Mouse (Mus musculus): ENCODE results near the gene Celf5. TPM values are rescaled to one million over a fixed set of nuclear protein-coding genes. Genes with fewer than 3 reads are reported as not detected.

The Celf5 gene
- polyA plus RNA-seq, 1 experiment from 2014 or later: 46.6 TPM

GRCm38 (mm10) chr10:81467670-81468235 lies 14.8 kb downstream of the Celf5 start:
- DNase-seq (ENCODE audit: low spot score): no peak
- Histone ChIP-seq H3K9me3 (ENCODE audit: control insufficient read depth, low read length) (no peaks in the 10 kb centered on the region), H3K9ac (no peak overlapping the region), H3K4me2 (replicated peaks) (no peak overlapping the region), H3K4me1 (replicated peaks; ENCODE audit: control insufficient read depth, insufficient read depth, low read length) (peaks cover 27% of the 10 kb centered on the region), H3K4me3 (replicated peaks; ENCODE audit: low read length) (no peak overlapping the region), H3K27me3 (ENCODE audit: control insufficient read depth, insufficient read depth, low read length) (peaks cover 29% of the 10 kb centered on the region), H3K27ac (no peak overlapping the region), H3K36me3 (replicated peaks; ENCODE audit: control insufficient read depth, insufficient read depth) (peaks cover 63% of the 10 kb centered on the region)
- ATAC-seq (ENCODE audit: low FRiP score): no peak
- 88% methylated on average over 16 of the region's 16 CpGs for WGBS

GRCm38 (mm10) chr10:81466881-81467280 lies 15.6 kb downstream of the Celf5 start:
- Histone ChIP-seq H3K36me3 (replicated peaks; ENCODE audit: control insufficient read depth, insufficient read depth) (peaks cover 71% of the 10 kb centered on the region), H3K4me1 (replicated peaks; ENCODE audit: control insufficient read depth, insufficient read depth, low read length) (peaks cover 18% of the 10 kb centered on the region), H3K27me3 (ENCODE audit: control insufficient read depth, insufficient read depth, low read length) (peaks cover 37% of the 10 kb centered on the region), H3K4me3 (replicated peaks; ENCODE audit: low read length) (no peak overlapping the region), H3K27ac (no peak overlapping the region), H3K4me2 (replicated peaks) (no peak overlapping the region), H3K9me3 (ENCODE audit: control insufficient read depth, low read length) (no peaks in the 10 kb centered on the region), H3K9ac (no peak overlapping the region)
- DNase-seq (ENCODE audit: low spot score): no peak
- 71% methylated on average over 14 of the region's 14 CpGs for WGBS
- no peak for ATAC-seq (ENCODE audit: low FRiP score)

GRCm38 (mm10) chr10:81466066-81466465 lies 16.4 kb downstream of the Celf5 start:
- ATAC-seq (ENCODE audit: low FRiP score) (no peak), DNase-seq (ENCODE audit: low spot score) (no peak)
- Histone ChIP-seq H3K9me3 (ENCODE audit: control insufficient read depth, low read length) (no peaks in the 10 kb centered on the region), H3K36me3 (replicated peaks; ENCODE audit: control insufficient read depth, insufficient read depth) (peaks cover 76% of the 10 kb centered on the region), H3K27me3 (ENCODE audit: control insufficient read depth, insufficient read depth, low read length) (peaks cover 45% of the 10 kb centered on the region), H3K9ac (no peak overlapping the region), H3K27ac (no peak overlapping the region), H3K4me3 (replicated peaks; ENCODE audit: low read length) (no peak overlapping the region), H3K4me1 (replicated peaks; ENCODE audit: control insufficient read depth, insufficient read depth, low read length) (peaks cover 13% of the 10 kb centered on the region; the same call in 1 of the 2 replicates), H3K4me2 (replicated peaks) (no peak overlapping the region)
- WGBS: 84% methylated on average over 2 of the region's 2 CpGs

- Histone ChIP-seq H3K27me3 (ENCODE audit: control insufficient read depth, insufficient read depth, low read length) (peaks cover 53% of the 10 kb centered on the region), H3K36me3 (replicated peaks; ENCODE audit: control insufficient read depth, insufficient read depth) (peaks cover 71% of the 10 kb centered on the region), H3K27ac (no peak overlapping the region), H3K4me1 (replicated peaks; ENCODE audit: control insufficient read depth, insufficient read depth, low read length) (peaks cover 8% of the 10 kb centered on the region; the same call in 1 of the 2 replicates), H3K4me3 (replicated peaks; ENCODE audit: low read length) (no peak overlapping the region), H3K4me2 (replicated peaks) (no peak overlapping the region), H3K9me3 (ENCODE audit: control insufficient read depth, low read length) (no peaks in the 10 kb centered on the region), H3K9ac (no peak overlapping the region)
- no peak for DNase-seq (ENCODE audit: low spot score)
- ATAC-seq (ENCODE audit: low FRiP score): peak; percentile 15; the same call in 1 of the 2 replicates
- 3% methylated on average over 5 of the region's 5 CpGs for WGBS
Observed at GRCm38 (mm10) chr10:81465265-81465645, 17.3 kb downstream of the Celf5 start.

GRCm38 (mm10) chr10:81464405-81465264 lies 17.9 kb downstream of the Celf5 start:
- H3K4me2 ChIP-seq (replicated peaks): peak overlapping the region; percentile 39
- no peak for DNase-seq (ENCODE audit: low spot score)
- H3K27me3 ChIP-seq (ENCODE audit: control insufficient read depth, insufficient read depth, low read length): peaks cover 55% of the 10 kb centered on the region
- WGBS: 3% methylated on average over 31 of the region's 33 CpGs
- H3K9me3 ChIP-seq (ENCODE audit: control insufficient read depth, low read length): no peaks in the 10 kb centered on the region
- peak overlapping the region; percentile 15 for H3K4me3 ChIP-seq (replicated peaks; ENCODE audit: low read length)
- H3K27ac ChIP-seq: no peak overlapping the region
- H3K36me3 ChIP-seq (replicated peaks; ENCODE audit: control insufficient read depth, insufficient read depth): peaks cover 66% of the 10 kb centered on the region
- H3K4me1 ChIP-seq (replicated peaks; ENCODE audit: control insufficient read depth, insufficient read depth, low read length): peaks cover 8% of the 10 kb centered on the region; the same call in 1 of the 2 replicates
- H3K9ac ChIP-seq: no peak overlapping the region
- ATAC-seq (ENCODE audit: low FRiP score): peak; percentile 54

GRCm38 (mm10) chr10:81463531-81463930 lies 19.0 kb downstream of the Celf5 start:
- H3K4me3 ChIP-seq (replicated peaks; ENCODE audit: low read length): no peak overlapping the region
- H3K9me3 ChIP-seq (ENCODE audit: control insufficient read depth, low read length): no peaks in the 10 kb centered on the region
- ATAC-seq (ENCODE audit: low FRiP score) (no peak), DNase-seq (ENCODE audit: low spot score) (no peak)
- peaks cover 55% of the 10 kb centered on the region for H3K27me3 ChIP-seq (ENCODE audit: control insufficient read depth, insufficient read depth, low read length)
- H3K36me3 ChIP-seq (replicated peaks; ENCODE audit: control insufficient read depth, insufficient read depth): peaks cover 56% of the 10 kb centered on the region
- peaks cover 8% of the 10 kb centered on the region; the same call in 1 of the 2 replicates for H3K4me1 ChIP-seq (replicated peaks; ENCODE audit: control insufficient read depth, insufficient read depth, low read length)
- H3K4me2 ChIP-seq (replicated peaks): no peak overlapping the region
- H3K27ac ChIP-seq: no peak overlapping the region
- H3K9ac ChIP-seq: no peak overlapping the region
- WGBS: 78% methylated on average over 4 of the region's 4 CpGs

- WGBS: 76% methylated on average over 7 of the region's 7 CpGs
- no peak for DNase-seq (ENCODE audit: low spot score)
Observed at GRCm38 (mm10) chr10:81462917-81463316, 19.6 kb downstream of the Celf5 start.

GRCm38 (mm10) chr10:81462415-81462804 lies 20.1 kb downstream of the Celf5 start:
- Histone ChIP-seq H3K4me1 (replicated peaks; ENCODE audit: control insufficient read depth, insufficient read depth, low read length) (peaks cover 8% of the 10 kb centered on the region; the same call in 1 of the 2 replicates), H3K4me2 (replicated peaks) (no peak overlapping the region), H3K27ac (no peak overlapping the region), H3K4me3 (replicated peaks; ENCODE audit: low read length) (no peak overlapping the region), H3K27me3 (ENCODE audit: control insufficient read depth, insufficient read depth, low read length) (peaks cover 58% of the 10 kb centered on the region), H3K9ac (no peak overlapping the region), H3K9me3 (ENCODE audit: control insufficient read depth, low read length) (no peaks in the 10 kb centered on the region), H3K36me3 (replicated peaks; ENCODE audit: control insufficient read depth, insufficient read depth) (peaks cover 46% of the 10 kb centered on the region)
- ATAC-seq (ENCODE audit: low FRiP score) (no peak), DNase-seq (ENCODE audit: low spot score) (no peak)
- 40% methylated on average over 7 of the region's 7 CpGs for WGBS

More at GRCm38 (mm10) chr10:81462917-81463316, 19.6 kb downstream of the Celf5 start:
- Histone ChIP-seq H3K4me1 (replicated peaks; ENCODE audit: control insufficient read depth, insufficient read depth, low read length) (peaks cover 8% of the 10 kb centered on the region; the same call in 1 of the 2 replicates), H3K9me3 (ENCODE audit: control insufficient read depth, low read length) (no peaks in the 10 kb centered on the region), H3K27ac (no peak overlapping the region), H3K27me3 (ENCODE audit: control insufficient read depth, insufficient read depth, low read length) (peaks cover 55% of the 10 kb centered on the region), H3K9ac (no peak overlapping the region), H3K4me3 (replicated peaks; ENCODE audit: low read length) (no peak overlapping the region), H3K36me3 (replicated peaks; ENCODE audit: control insufficient read depth, insufficient read depth) (peaks cover 51% of the 10 kb centered on the region), H3K4me2 (replicated peaks) (no peak overlapping the region)
- ATAC-seq (ENCODE audit: low FRiP score): no peak

GRCm38 (mm10) chr10:81461673-81462414 lies 20.7 kb downstream of the Celf5 start:
- Histone ChIP-seq H3K27me3 (ENCODE audit: control insufficient read depth, insufficient read depth, low read length) (peaks cover 59% of the 10 kb centered on the region), H3K36me3 (replicated peaks; ENCODE audit: control insufficient read depth, insufficient read depth) (peaks cover 40% of the 10 kb centered on the region), H3K9me3 (ENCODE audit: control insufficient read depth, low read length) (no peaks in the 10 kb centered on the region), H3K27ac (no peak overlapping the region), H3K4me3 (replicated peaks; ENCODE audit: low read length) (no peak overlapping the region), H3K4me2 (replicated peaks) (no peak overlapping the region), H3K9ac (no peak overlapping the region), H3K4me1 (replicated peaks; ENCODE audit: control insufficient read depth, insufficient read depth, low read length) (peaks cover 8% of the 10 kb centered on the region; the same call in 1 of the 2 replicates)
- DNase-seq (ENCODE audit: low spot score) (no peak), ATAC-seq (ENCODE audit: low FRiP score) (no peak)
- WGBS: 10% methylated on average over 16 of the region's 16 CpGs
